Mouse (Mus musculus) naive thymus-derived CD4-positive, alpha-beta T cell, adult 5 months (primary cell): ENCODE results near the gene Stk19. TPM values are rescaled to one million over a fixed set of nuclear protein-coding genes. Genes with fewer than 3 reads are reported as not detected.

Experiments
- polyA plus RNA-seq: library from polyadenylated mRNA; unstranded; fragments of 100-300 nt; shearing (Covaris generic); gene quantifications from one replicate; pipeline ENCODE4 v1.2.1, GENCODE M21; 2017

The Stk19 gene
- 18.7 TPM for polyA plus RNA-seq

GRCm38 (mm10) chr17:34836856-34837221 is at the start of gene Stk19, which contains the start of gene Dxo:
Stk19 (minus strand) TSS chr17:34836945.
Dxo (plus strand) TSS chr17:34837019.

GRCm38 (mm10) chr17:34881683-34882310 is 45.1 kb upstream of the Stk19 start, which contains the start of gene Gm20547:
Gm20547 (minus strand) TSS chr17:34882042.

GRCm38 (mm10) chr17:34879336-34879879 is 42.7 kb upstream of the Stk19 start, which contains the start of gene Zbtb12:
Zbtb12 (plus strand) TSS chr17:34879483.

GRCm38 (mm10) chr17:34862416-34863081 is 25.8 kb upstream of the Stk19 start, which contains the start of gene Cfb:
Cfb (minus strand) TSS chr17:34862518.

GRCm38 (mm10) chr17:34849722-34850516 is 13.2 kb upstream of the Stk19 start, which contains the start of the genes Skiv2l and Nelfe:
Skiv2l (minus strand) TSS chr17:34850210.
Nelfe (plus strand) TSS chr17:34850391.

GRCm38 (mm10) chr17:34804301-34804700 is 32.4 kb downstream of the Stk19 start, which contains the start of gene Cyp21a1:
Cyp21a1 (minus strand) TSS chr17:34804561.

Other genes with a start within 250 kb of the Stk19 start
- 267 TPM for gene Gpsm3, start 247.1 kb downstream of the Stk19 start, polyA plus RNA-seq
- 12.2 TPM for gene Pbx2, start 245.7 kb downstream of the Stk19 start, polyA plus RNA-seq
- 1.7 TPM for gene Ager, start 239.1 kb downstream of the Stk19 start, polyA plus RNA-seq
- 56.4 TPM for gene Rnf5, start 233.3 kb downstream of the Stk19 start, polyA plus RNA-seq
- 16.8 TPM for gene Agpat1, start 232.7 kb downstream of the Stk19 start, polyA plus RNA-seq
- 3.1 TPM for gene Egfl8, start 221.0 kb downstream of the Stk19 start, polyA plus RNA-seq
- 17.4 TPM for gene Ppt2, start 208.4 kb downstream of the Stk19 start, polyA plus RNA-seq
- 9.7 TPM for gene Prrt1, start 207.4 kb downstream of the Stk19 start, polyA plus RNA-seq
- 2.8 TPM for gene Fkbpl, start 192.2 kb downstream of the Stk19 start, polyA plus RNA-seq
- gene Atf6b, start 189.8 kb downstream of the Stk19 start, polyA plus RNA-seq: 47.3 TPM
- gene Tnxb, start 166.4 kb downstream of the Stk19 start, polyA plus RNA-seq: not detected
- not detected for gene C4b, start 93.1 kb downstream of the Stk19 start, polyA plus RNA-seq
- gene Cyp21a1, start 32.4 kb downstream of the Stk19 start, polyA plus RNA-seq: not detected
- 89.1 TPM for gene Dxo, start 74 bp upstream of the Stk19 start, polyA plus RNA-seq
- 137 TPM for gene Skiv2l, start 13.3 kb upstream of the Stk19 start, polyA plus RNA-seq
- gene Nelfe, start 13.4 kb upstream of the Stk19 start, polyA plus RNA-seq: 27.2 TPM
- not detected for gene Cfb, start 25.6 kb upstream of the Stk19 start, polyA plus RNA-seq
- 0.32 TPM for gene Zbtb12, start 42.5 kb upstream of the Stk19 start, polyA plus RNA-seq
- gene Gm20547, start 45.1 kb upstream of the Stk19 start, polyA plus RNA-seq: not detected
- not detected for gene C2, start 61.3 kb upstream of the Stk19 start, polyA plus RNA-seq
- 49.8 TPM for gene Ehmt2, start 61.5 kb upstream of the Stk19 start, polyA plus RNA-seq
- gene Slc44a4, start 77.5 kb upstream of the Stk19 start, polyA plus RNA-seq: not detected
- gene Neu1, start 94.3 kb upstream of the Stk19 start, polyA plus RNA-seq: 116 TPM
- gene Hspa1b, start 122.3 kb upstream of the Stk19 start, polyA plus RNA-seq: 785 TPM
- 42.4 TPM for gene Gm20481, start 133.0 kb upstream of the Stk19 start, polyA plus RNA-seq
- 403 TPM for gene Hspa1a, start 135.2 kb upstream of the Stk19 start, polyA plus RNA-seq
- gene Hspa1l, start 135.8 kb upstream of the Stk19 start, polyA plus RNA-seq: 0.17 TPM
- gene Lsm2, start 144.9 kb upstream of the Stk19 start, polyA plus RNA-seq: 59.4 TPM
- 151 TPM for gene Vars, start 164.0 kb upstream of the Stk19 start, polyA plus RNA-seq
- not detected for gene Vwa7, start 179.6 kb upstream of the Stk19 start, polyA plus RNA-seq
- gene Sapcd1, start 191.1 kb upstream of the Stk19 start, polyA plus RNA-seq: not detected
- 4.4 TPM for gene Msh5, start 209.8 kb upstream of the Stk19 start, polyA plus RNA-seq
- gene Clic1, start 213.0 kb upstream of the Stk19 start, polyA plus RNA-seq: 228 TPM
- 0.95 TPM for gene Ddah2, start 222.1 kb upstream of the Stk19 start, polyA plus RNA-seq
- gene Ly6g6c, start 228.4 kb upstream of the Stk19 start, polyA plus RNA-seq: not detected
- gene Mpig6b, start 229.2 kb upstream of the Stk19 start, polyA plus RNA-seq: not detected
- gene Ly6g6e, start 240.0 kb upstream of the Stk19 start, polyA plus RNA-seq: not detected
- gene Ly6g6d, start 241.1 kb upstream of the Stk19 start, polyA plus RNA-seq: not detected
- not detected for gene Ly6g6f, start 248.7 kb upstream of the Stk19 start, polyA plus RNA-seq